Mouse (Mus musculus) embryonic facial prominence, embryonic 14.5 days (tissue): ENCODE data around the gene Slc15a4. TPM values are rescaled to one million over a fixed set of nuclear protein-coding genes. Genes with fewer than 3 reads are reported as not detected.

Source experiments
- ATAC-seq: fragments of 200-750 bp; cut with Nextera tagmentation; 2 replicates; pipeline ENCODE4 v1.8.0; 2017; ENCODE audit warnings: low read depth, moderate number of reproducible peaks, moderate TSS enrichment
- DNase-seq: peaks from one replicate; pipeline ENCODE4 v3.0.0-alpha.2; 2015; ENCODE audit warnings: low spot score
- H3K27ac ChIP-seq: fragments of 300-500 bp; sonication (generic); replicated peaks from 2 replicates; pipeline ENCODE4 v1.5.1; 2014; ENCODE audit warnings: low read depth, mild to moderate bottlenecking, low read length, moderate library complexity
- H3K27me3 ChIP-seq: fragments of 300-500 bp; sonication (generic); replicated peaks from 2 replicates; pipeline ENCODE4 v1.6.1; 2014; ENCODE audit warnings: low read length; ENCODE audit not compliant: control insufficient read depth, insufficient read depth
- H3K36me3 ChIP-seq: fragments of 300-500 bp; sonication (generic); 2 replicates; pipeline ENCODE4 v1.6.1; 2014; ENCODE audit warnings: low read length, mixed read lengths; ENCODE audit not compliant: control insufficient read depth, insufficient read depth
- H3K4me1 ChIP-seq: fragments of 300-500 bp; sonication (generic); 2 replicates; pipeline ENCODE4 v1.6.1; 2014; ENCODE audit warnings: antibody characterized with exemption, low read length; ENCODE audit not compliant: control insufficient read depth, insufficient read depth
- H3K4me2 ChIP-seq: fragments of 300-500 bp; sonication (generic); 2 replicates; pipeline ENCODE4 v1.6.1; 2014; ENCODE audit warnings: low read depth, mild to moderate bottlenecking, low read length, moderate library complexity, mixed read lengths
- H3K4me3 ChIP-seq: fragments of 300-500 bp; sonication (generic); 2 replicates; pipeline ENCODE4 v1.5.1; 2014; ENCODE audit warnings: low read depth, mild to moderate bottlenecking, low read length
- H3K9ac ChIP-seq: fragments of 300-500 bp; sonication (generic); 2 replicates; pipeline ENCODE4 v1.6.1; 2014; ENCODE audit warnings: low read depth, mild to moderate bottlenecking, low read length, moderate library complexity, mixed read lengths
- H3K9me3 ChIP-seq: fragments of 300-500 bp; sonication (generic); 2 replicates; pipeline ENCODE4 v1.6.1; 2016; ENCODE audit warnings: low read length; ENCODE audit not compliant: control insufficient read depth
- WGBS: fragments of 180-500 bp; shearing (Covaris S2); extraction: QIAGEN DNeasy Blood & Tissue Kit; methylation state at CpG from one replicate; pipeline ENCODE4 v1.1.7; 2014; 5-methylcytosine and 5-hydroxymethylcytosine counted together
- polyA plus RNA-seq: library from polyadenylated mRNA; unstranded; fragments of >200 nt; fragmentation: Nextera tagmentation; extraction: Ambion mirVana; gene quantifications from 2 replicates; pipeline ENCODE4 v1.2.1, GENCODE M21; 2014

Slc15a4 gene
- polyA plus RNA-seq, 1 experiment from 2014 or later: 18.5 TPM

DNA sequence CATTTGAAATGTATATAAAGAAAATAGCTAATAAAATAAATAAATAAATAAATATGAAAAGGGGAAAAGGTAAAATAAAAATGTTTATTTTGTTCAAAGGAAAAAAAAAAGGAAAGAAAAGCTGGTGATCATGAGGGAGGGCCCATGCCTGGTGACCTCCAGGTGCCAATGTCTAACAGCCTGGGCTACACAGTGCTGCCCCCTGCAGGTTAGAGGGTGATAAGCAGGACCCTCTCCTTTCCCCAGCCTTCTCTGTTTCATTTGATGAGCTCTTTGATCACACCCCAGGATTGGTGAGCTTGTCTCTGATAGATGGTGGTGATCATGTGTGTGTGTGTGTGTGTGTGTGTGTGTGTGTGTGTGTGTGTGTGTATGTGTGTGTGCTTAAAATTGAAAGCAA lies 16.4 kb upstream of the Slc15a4 start:
- no peak overlapping the region for H3K27ac ChIP-seq
- no peaks in the 10 kb centered on the region for H3K27me3 ChIP-seq
- H3K4me1 ChIP-seq: no peaks in the 10 kb centered on the region
- H3K4me2 ChIP-seq: no peak overlapping the region
- no peak overlapping the region for H3K4me3 ChIP-seq
- DNase-seq (no peak), ATAC-seq (no peak)
- H3K36me3 ChIP-seq: no peaks in the 10 kb centered on the region
- H3K9me3 ChIP-seq: no peaks in the 10 kb centered on the region
- no peak overlapping the region for H3K9ac ChIP-seq

DNA sequence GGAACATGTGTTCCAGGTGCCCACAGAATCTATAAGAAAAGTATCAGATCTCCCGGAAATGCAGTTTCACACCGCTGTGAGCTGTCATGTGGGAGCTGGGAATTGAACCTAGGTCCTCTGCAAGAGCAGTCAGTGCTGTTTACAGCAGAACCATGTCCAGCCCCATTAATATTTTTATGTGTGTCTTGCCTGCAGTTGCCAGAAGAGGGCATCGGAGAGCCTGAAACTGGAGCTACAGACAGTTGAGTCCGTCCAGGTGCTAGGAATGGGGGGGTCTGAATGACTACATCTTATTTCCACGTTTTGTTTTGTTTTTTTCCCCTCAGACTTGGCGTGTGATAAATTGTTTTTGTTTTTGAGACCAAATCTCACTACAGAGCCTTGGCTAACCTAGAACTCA lies 15.3 kb upstream of the Slc15a4 start:
- Histone ChIP-seq H3K4me2 (no peak overlapping the region), H3K9me3 (no peaks in the 10 kb centered on the region), H3K4me3 (no peak overlapping the region), H3K9ac (no peak overlapping the region), H3K4me1 (no peaks in the 10 kb centered on the region), H3K36me3 (no peaks in the 10 kb centered on the region), H3K27ac (no peak overlapping the region), H3K27me3 (no peaks in the 10 kb centered on the region)
- 70% methylated on average over 6 of the region's 6 CpGs for WGBS
- ATAC-seq: no peak
- DNase-seq: no peak

DNA sequence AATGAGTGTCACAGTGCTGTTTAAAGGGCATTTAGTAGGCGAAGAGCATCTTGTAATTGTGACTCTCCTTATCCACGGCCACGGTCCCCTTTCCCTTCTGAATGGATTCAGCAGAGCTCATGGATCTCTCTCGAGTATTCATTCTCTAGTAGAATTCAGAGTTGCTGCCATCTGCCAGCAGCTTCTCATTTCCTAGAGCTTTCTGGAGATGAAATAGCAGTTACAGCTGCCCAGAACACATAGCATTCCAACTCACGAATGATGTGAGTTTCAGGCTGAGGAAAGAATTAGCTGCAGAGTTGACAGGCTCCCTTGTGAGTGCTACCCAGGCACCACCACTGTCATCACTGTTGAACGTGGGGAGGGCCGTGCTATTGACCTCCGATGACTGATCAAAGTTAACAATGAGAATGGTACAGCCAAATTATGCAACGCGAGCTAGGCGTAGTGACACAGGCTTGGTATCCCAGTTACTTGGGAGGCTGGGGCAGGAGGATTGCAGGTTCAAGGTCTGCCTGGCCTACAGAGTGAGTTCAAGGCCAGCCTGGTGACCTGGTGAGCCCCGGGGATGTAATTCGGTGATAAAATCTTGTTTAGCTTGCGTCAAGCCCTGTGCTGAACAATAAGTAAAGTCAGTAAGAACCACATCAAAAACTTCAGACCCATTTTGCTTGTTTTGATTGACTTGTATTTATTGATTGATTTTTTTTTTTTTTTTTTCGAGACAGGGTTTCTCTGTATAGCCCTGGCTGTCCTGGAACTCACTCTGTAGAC lies 8.7 kb upstream of the Slc15a4 start:
- Histone ChIP-seq H3K27ac (no peak overlapping the region), H3K36me3 (no peaks in the 10 kb centered on the region), H3K9me3 (peaks cover 12% of the 10 kb centered on the region; the same call in 1 of the 2 replicates), H3K27me3 (no peaks in the 10 kb centered on the region), H3K4me2 (no peak overlapping the region), H3K4me1 (no peaks in the 10 kb centered on the region), H3K9ac (no peak overlapping the region), H3K4me3 (no peak overlapping the region)
- DNase-seq: no peak
- WGBS: 90% methylated on average over 15 of the region's 15 CpGs
- no peak for ATAC-seq

GRCm38 (mm10) chr5:127640359-127640758 lies 7.7 kb upstream of the Slc15a4 start:
- Histone ChIP-seq H3K4me2 (no peak overlapping the region), H3K9ac (no peak overlapping the region), H3K9me3 (peaks cover 12% of the 10 kb centered on the region; the same call in 1 of the 2 replicates), H3K27me3 (no peaks in the 10 kb centered on the region), H3K36me3 (no peaks in the 10 kb centered on the region), H3K27ac (no peak overlapping the region), H3K4me3 (no peak overlapping the region), H3K4me1 (no peaks in the 10 kb centered on the region)
- 94% methylated on average over 3 of the region's 3 CpGs for WGBS
- DNase-seq (no peak), ATAC-seq (no peak)

GRCm38 (mm10) chr5:127639635-127640034 lies 6.9 kb upstream of the Slc15a4 start:
- Histone ChIP-seq H3K36me3 (no peaks in the 10 kb centered on the region), H3K9me3 (peaks cover 12% of the 10 kb centered on the region; the same call in 1 of the 2 replicates), H3K4me3 (no peak overlapping the region), H3K27ac (no peak overlapping the region), H3K4me2 (no peak overlapping the region), H3K27me3 (no peaks in the 10 kb centered on the region), H3K9ac (no peak overlapping the region), H3K4me1 (no peaks in the 10 kb centered on the region)
- DNase-seq: no peak
- ATAC-seq: no peak
- WGBS: 92% methylated on average over 13 of the region's 13 CpGs

DNA sequence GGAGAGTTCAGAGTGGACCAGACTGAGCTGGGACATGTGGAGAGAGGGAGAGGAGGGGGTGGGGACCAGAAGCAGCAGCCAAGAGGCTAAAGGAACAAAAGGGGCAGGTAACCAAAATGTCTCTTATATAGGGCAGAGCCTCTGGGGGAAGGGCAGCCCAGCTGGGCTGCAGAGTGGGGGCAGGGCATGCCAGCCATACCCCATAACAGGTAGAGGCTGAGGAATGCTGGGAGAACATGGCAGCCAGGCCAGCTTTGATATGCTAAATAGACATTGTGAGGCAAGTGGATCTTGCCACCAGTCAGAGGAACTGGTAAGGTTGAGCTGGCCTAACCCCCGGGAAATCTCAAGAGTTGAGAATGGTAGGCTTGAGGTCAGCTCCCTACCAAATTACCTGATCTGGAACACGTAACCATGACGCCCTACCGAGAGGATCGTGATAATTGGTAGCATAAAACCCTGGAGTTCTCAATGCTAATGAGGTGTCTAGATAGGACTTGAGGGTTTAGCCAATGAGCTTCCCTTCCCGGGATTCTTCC lies 6.4 kb upstream of the Slc15a4 start:
- Histone ChIP-seq H3K27ac (no peak overlapping the region), H3K9me3 (peaks cover 12% of the 10 kb centered on the region; the same call in 1 of the 2 replicates), H3K27me3 (no peaks in the 10 kb centered on the region), H3K4me2 (no peak overlapping the region), H3K9ac (no peak overlapping the region), H3K36me3 (no peaks in the 10 kb centered on the region), H3K4me1 (no peaks in the 10 kb centered on the region), H3K4me3 (no peak overlapping the region)
- ATAC-seq (no peak), DNase-seq (no peak)
- WGBS: 92% methylated on average over 6 of the region's 6 CpGs

GRCm38 (mm10) chr5:127638177-127638576 lies 5.5 kb upstream of the Slc15a4 start:
- Histone ChIP-seq H3K9ac (no peak overlapping the region), H3K27me3 (peaks cover 7% of the 10 kb centered on the region), H3K4me1 (no peaks in the 10 kb centered on the region), H3K4me2 (no peak overlapping the region), H3K4me3 (no peak overlapping the region), H3K36me3 (no peaks in the 10 kb centered on the region), H3K9me3 (peaks cover 12% of the 10 kb centered on the region; the same call in 1 of the 2 replicates), H3K27ac (no peak overlapping the region)
- 90% methylated on average over 2 of the region's 2 CpGs for WGBS
- ATAC-seq: no peak
- DNase-seq: no peak

GRCm38 (mm10) chr5:127637622-127638021 lies 4.9 kb upstream of the Slc15a4 start:
- Histone ChIP-seq H3K4me1 (no peaks in the 10 kb centered on the region), H3K4me2 (no peak overlapping the region), H3K27me3 (peaks cover 10% of the 10 kb centered on the region), H3K9me3 (peaks cover 12% of the 10 kb centered on the region; the same call in 1 of the 2 replicates), H3K36me3 (no peaks in the 10 kb centered on the region), H3K4me3 (no peak overlapping the region), H3K27ac (no peak overlapping the region), H3K9ac (no peak overlapping the region)
- ATAC-seq (no peak), DNase-seq (no peak)
- 76% methylated on average over 4 of the region's 4 CpGs for WGBS

- H3K9ac ChIP-seq: no peak overlapping the region
- no peak for ATAC-seq
- no peaks in the 10 kb centered on the region for H3K36me3 ChIP-seq
- no peaks in the 10 kb centered on the region for H3K9me3 ChIP-seq
- 0 out of 2 replicates have a peak, but pooled peaks cover 9% of the 10 kb centered on the region for H3K4me1 ChIP-seq
- H3K27me3 ChIP-seq: peaks cover 23% of the 10 kb centered on the region
- H3K4me3 ChIP-seq: no peak overlapping the region
- no peak overlapping the region for H3K27ac ChIP-seq
- WGBS: 93% methylated on average over 7 of the region's 7 CpGs
- H3K4me2 ChIP-seq: no peak overlapping the region
- DNase-seq: no peak
Observed at GRCm38 (mm10) chr5:127633666-127634065, 969 bp upstream of the Slc15a4 start.
